ENCODE assay signal across 8 mouse cellular contexts in the genomic region with DNA sequence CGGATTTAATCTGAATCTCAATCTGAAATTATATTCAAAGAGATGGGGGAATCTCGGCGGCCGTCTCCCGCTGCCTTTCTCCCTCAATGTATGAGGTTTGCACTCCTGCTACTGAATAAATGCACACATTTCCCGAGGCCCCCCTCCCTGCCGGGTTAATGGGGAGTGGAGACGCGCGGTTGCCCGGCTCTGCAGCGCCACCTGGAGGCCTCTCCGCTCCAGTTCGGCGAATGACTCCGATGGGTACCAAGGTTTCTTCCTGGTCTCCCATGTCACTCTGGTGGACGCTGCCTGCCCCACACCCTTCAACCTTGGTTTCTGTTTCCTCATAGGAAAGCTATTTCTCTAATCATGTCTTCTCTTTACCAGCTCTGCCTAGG. TPM values are rescaled to one million over a fixed set of nuclear protein-coding genes. Genes with fewer than 3 reads are reported as not detected.
A peak's percentile ranks its signal among the peaks of the same experiment; 100 is the strongest.
DNase-seq lines count a peak whose midpoint lies in the region; ATAC-seq lines count a peak whose summit lies in the region.

No protein-coding gene starts in this region.

- H3K4me3 ChIP-seq in hindbrain, embryonic 13.5 days: peak overlapping the region; percentile 58

- H3K27me3 ChIP-seq in hindbrain, embryonic 13.5 days: peaks cover 49% of the 10 kb centered on the region

- peak overlapping the region; percentile 98 for H3K4me2 ChIP-seq in hindbrain, embryonic 13.5 days

- WGBS in hindbrain, embryonic 13.5 days: under 1% methylated on average over 17 of the region's 17 CpGs

- peaks cover 81% of the 10 kb centered on the region for H3K4me1 ChIP-seq in hindbrain, embryonic 13.5 days (replicated peaks)

- no peaks in the 10 kb centered on the region for H3K36me3 ChIP-seq in hindbrain, embryonic 13.5 days

- peak overlapping the region; percentile 86 for H3K9ac ChIP-seq in hindbrain, embryonic 13.5 days

- no peaks in the 10 kb centered on the region for H3K9me3 ChIP-seq in hindbrain, embryonic 13.5 days

- peak; percentile 79 for DNase-seq in R1 (ENCODE audit: low read depth, low spot score)
- peak; percentile 98 for DNase-seq in cerebellum, postnatal 25 days
- peak; percentile 84 to 92 for DNase-seq in frontal cortex, postnatal 25 days (ENCODE audit: low spot score in 2 of 2)
- peak; percentile 94 to 98 for DNase-seq in layer of hippocampus, postnatal 25 days (ENCODE audit: extremely low spot score in 1 of 2, low spot score in 1 of 2)
- peak; percentile 84 for DNase-seq in lung, postnatal 10 days
- peak; percentile 88 for DNase-seq in retina, postnatal 1 day
- DNase-seq in urinary bladder, adult 18-20 months (ENCODE audit: low spot score in 2 of 2): peak; percentile 75 to 88

- peak; percentile 45 for ATAC-seq in hindbrain, embryonic 13.5 days (ENCODE audit: low FRiP score)

- peak overlapping the region; percentile 92 for H3K27ac ChIP-seq in hindbrain, embryonic 13.5 days

RNA-seq across cellular contexts. Expression of a gene that starts 4.6 kb away (rescaled TPM):
- polyA plus RNA-seq in hindbrain, embryonic 13.5 days (2015; fragmentation: Nextera tagmentation; extraction: Ambion mirVana): 42.8 and 49.8 TPM in 2 replicates
- total RNA-seq in layer of hippocampus, postnatal 25 days (2021): 10 to 100 TPM; 63.2 to 72.8 TPM

Comparison
In these comparisons a context has a peak if more than half of its experiments do, and no peak if none do; other contexts are left out.
1. Peak in every context shown above with its lines: DNase-seq, ATAC-seq, H3K4me3 ChIP-seq and H3K27ac ChIP-seq.